Comparison of ENCODE assay signal across 8 mouse cellular contexts in the genomic region with DNA sequence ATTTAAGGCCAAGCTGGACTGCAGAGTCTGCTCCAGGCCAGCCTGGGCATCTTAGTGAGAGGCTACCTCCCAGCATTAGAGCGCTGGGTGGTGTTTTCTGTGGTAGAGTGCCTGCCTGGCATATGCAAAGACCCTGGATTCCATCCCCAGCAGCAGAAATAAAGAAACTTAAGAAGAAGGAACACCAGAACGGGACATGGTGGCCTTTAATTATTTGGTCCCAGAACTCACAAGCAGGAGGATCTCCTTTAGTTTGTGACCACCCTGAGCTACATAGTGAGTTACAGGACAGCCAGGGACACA. TPM values are rescaled to one million over a fixed set of nuclear protein-coding genes. Genes with fewer than 3 reads are reported as not detected.
DNase-seq lines count a peak whose midpoint lies in the region; ATAC-seq and TF ChIP-seq lines count a peak whose summit lies in the region.

No protein-coding gene starts in this region.

- H3K27me3 ChIP-seq in cerebellum, adult 2 months (ENCODE audit: control insufficient read depth, insufficient read depth, low read length) = no peaks in the 10 kb centered on the region
- peaks cover 25% of the 10 kb centered on the region for H3K27me3 ChIP-seq in liver, embryonic 12.5 days (replicated peaks)

- H3K4me1 ChIP-seq in cerebellum, adult 2 months (ENCODE audit: control insufficient read depth, insufficient read depth, low read length) = peaks cover 14% of the 10 kb centered on the region
- peaks cover 55% of the 10 kb centered on the region for H3K4me1 ChIP-seq in liver, embryonic 12.5 days

- TF ChIP-seq POLR2A in cerebellum, adult 2 months (IDR thresholded peaks at IDR 0.05; ENCODE audit: borderline replicate concordance, insufficient read depth, low read length) = no peak

- peak overlapping the region; percentile 69 for H3K9ac ChIP-seq in liver, embryonic 12.5 days

- no peak for ATAC-seq in liver, embryonic 12.5 days

- H3K4me3 ChIP-seq in cerebellum, adult 2 months (replicated peaks; ENCODE audit: insufficient read depth, low read depth, low read length) = peak overlapping the region; percentile 89
- peak overlapping the region; percentile 67 for H3K4me3 ChIP-seq in liver, embryonic 12.5 days

- peak overlapping the region; percentile 83 for H3K4me2 ChIP-seq in liver, embryonic 12.5 days

- WGBS in cerebellum, adult 2 months = 23% methylated on average over 2 of the region's 2 CpGs
- WGBS in liver, embryonic 12.5 days (ENCODE audit: insufficient replicate concordance) = 34% methylated on average over 2 of the region's 2 CpGs

- H3K9me3 ChIP-seq in liver, embryonic 12.5 days (replicated peaks) = no peaks in the 10 kb centered on the region

- no peak for DNase-seq in cerebellum, adult 2 months
- DNase-seq in cerebellum, postnatal 25 days = no peak
- peak; percentile 12 to 66 for DNase-seq in spleen, postnatal 4 days (ENCODE audit: low spot score in 2 of 2)
- no peak for DNase-seq in spleen, adult 12 weeks (ENCODE audit: low spot score)
- peak; percentile 43 for DNase-seq in testis, postnatal 10 days (ENCODE audit: low spot score)
- no peak for DNase-seq in Muller cell, postnatal 12 days (ENCODE audit: inconsistent ontology term)
- DNase-seq in left cerebral cortex, adult 9 months (ENCODE audit: low spot score in 2 of 2) = no peak

- 0 out of 2 replicates have a peak overlapping the region, but pooled peaks have one; percentile 4 for H3K27ac ChIP-seq in cerebellum, adult 2 months (ENCODE audit: insufficient read depth, low read length)
- peak overlapping the region; percentile 92 for H3K27ac ChIP-seq in liver, embryonic 12.5 days

- peaks cover 30% of the 10 kb centered on the region for H3K36me3 ChIP-seq in liver, embryonic 12.5 days

- TF ChIP-seq CTCF in cerebellum, adult 2 months (IDR thresholded peaks at IDR 0.05; ENCODE audit: borderline replicate concordance, insufficient read depth, low read depth, low read length) = no peak

RNA-seq across cellular contexts. Expression of a gene that starts 0.4 kb away (rescaled TPM):
- polyA plus RNA-seq in cerebellum, adult 2 months (2012; rRNA removed) = 13.4 and 14.9 TPM in 2 replicates
- polyA plus RNA-seq in liver, embryonic 12.5 days (2016; fragmentation: Nextera tagmentation; extraction: Ambion mirVana) = 14.6 and 15.6 TPM in 2 replicates

RNA-seq across cellular contexts. Expression of a gene that starts 6.1 kb away (rescaled TPM):
- polyA plus RNA-seq in cerebellum, adult 2 months (2012; rRNA removed) = 0.81 and 1.00 TPM in 2 replicates
- 4.5 and 5.4 TPM in 2 replicates for polyA plus RNA-seq in liver, embryonic 12.5 days (2016; fragmentation: Nextera tagmentation; extraction: Ambion mirVana)

RNA-seq across cellular contexts. Expression of a gene that starts 9.2 kb away (rescaled TPM):
- polyA plus RNA-seq in cerebellum, adult 2 months (2012; rRNA removed) = 3.3 and 3.7 TPM in 2 replicates
- polyA plus RNA-seq in liver, embryonic 12.5 days (2016; fragmentation: Nextera tagmentation; extraction: Ambion mirVana) = 1.8 and 2.5 TPM in 2 replicates

RNA-seq across cellular contexts. Expression of a gene that starts 11.7 kb away (rescaled TPM):
- polyA plus RNA-seq in cerebellum, adult 2 months (2012; rRNA removed) = 122 and 127 TPM in 2 replicates
- 0.81 and 0.95 TPM in 2 replicates for polyA plus RNA-seq in liver, embryonic 12.5 days (2016; fragmentation: Nextera tagmentation; extraction: Ambion mirVana)

RNA-seq across cellular contexts. Expression of a gene that starts 27.8 kb away (rescaled TPM):
- polyA plus RNA-seq in cerebellum, adult 2 months (2012; rRNA removed) = 88.0 and 91.3 TPM in 2 replicates
- 1.7 and 2.3 TPM in 2 replicates for polyA plus RNA-seq in liver, embryonic 12.5 days (2016; fragmentation: Nextera tagmentation; extraction: Ambion mirVana)

Comparison
In these comparisons a context has a peak if more than half of its experiments do, and no peak if none do; other contexts are left out.
1. DNase-seq: peak in spleen, postnatal 4 days (2 of 2) and testis, postnatal 10 days (single experiment); none in cerebellum, adult 2 months (0 of 2), cerebellum, postnatal 25 days (0 of 2), spleen, adult 12 weeks (single experiment), Muller cell, postnatal 12 days (single experiment) and left cerebral cortex, adult 9 months (0 of 2).